Mouse (Mus musculus) hindbrain, embryonic 15.5 days (tissue): ENCODE results near the gene Bola2. TPM values are rescaled to one million over a fixed set of nuclear protein-coding genes. Genes with fewer than 3 reads are reported as not detected.
"Not testable (repeated sequence)": the region's sequence is repeated elsewhere in the genome, so short reads cannot be mapped to it uniquely, and the experiment has no call there.

Source experiments
- ATAC-seq: fragments of 200-750 bp; cut with Nextera tagmentation; 2 replicates; pipeline ENCODE4 v1.8.0; 2017; ENCODE audit warnings: low read depth, moderate number of reproducible peaks, moderate TSS enrichment; ENCODE audit not compliant: low FRiP score
- H3K27ac ChIP-seq: fragments of 300-500 bp; sonication (generic); replicated peaks from 2 replicates; pipeline ENCODE4 v1.5.1; 2015; ENCODE audit warnings: mild to moderate bottlenecking, inconsistent platforms
- H3K27me3 ChIP-seq: fragments of 300-500 bp; sonication (generic); 2 replicates; pipeline ENCODE4 v1.6.1; 2015; ENCODE audit warnings: control low read depth, inconsistent platforms
- H3K36me3 ChIP-seq: fragments of 300-500 bp; sonication (generic); 2 replicates; pipeline ENCODE4 v1.6.1; 2015; ENCODE audit warnings: control low read depth, inconsistent platforms
- H3K4me1 ChIP-seq: fragments of 300-500 bp; sonication (generic); replicated peaks from 2 replicates; pipeline ENCODE4 v1.6.1; 2015; ENCODE audit warnings: control low read depth, inconsistent platforms
- H3K4me2 ChIP-seq: fragments of 300-500 bp; sonication (generic); 2 replicates; pipeline ENCODE4 v1.6.1; 2015; ENCODE audit warnings: moderate library complexity, mild to moderate bottlenecking, inconsistent platforms
- H3K4me3 ChIP-seq: fragments of 300-500 bp; sonication (generic); 2 replicates; pipeline ENCODE4 v1.5.1; 2015; ENCODE audit warnings: mild to moderate bottlenecking, inconsistent platforms
- H3K9ac ChIP-seq: fragments of 300-500 bp; sonication (generic); 2 replicates; pipeline ENCODE4 v1.6.1; 2015; ENCODE audit warnings: inconsistent platforms
- H3K9me3 ChIP-seq: fragments of 300-500 bp; sonication (generic); 2 replicates; pipeline ENCODE4 v1.6.1; 2016; ENCODE audit warnings: control low read depth, inconsistent platforms
- WGBS: fragments of 180-500 bp; shearing (Covaris S2); methylation state at CpG from one replicate; pipeline ENCODE4 v1.1.7; 2015; 5-methylcytosine and 5-hydroxymethylcytosine counted together
- polyA plus RNA-seq: library from polyadenylated mRNA; unstranded; fragments of >200 nt; fragmentation: Nextera tagmentation; extraction: Ambion mirVana; gene quantifications from 2 replicates; pipeline ENCODE4 v1.2.1, GENCODE M21; 2015

Gene Bola2
- polyA plus RNA-seq, 1 experiment from 2014 or later = 139 TPM

DNA sequence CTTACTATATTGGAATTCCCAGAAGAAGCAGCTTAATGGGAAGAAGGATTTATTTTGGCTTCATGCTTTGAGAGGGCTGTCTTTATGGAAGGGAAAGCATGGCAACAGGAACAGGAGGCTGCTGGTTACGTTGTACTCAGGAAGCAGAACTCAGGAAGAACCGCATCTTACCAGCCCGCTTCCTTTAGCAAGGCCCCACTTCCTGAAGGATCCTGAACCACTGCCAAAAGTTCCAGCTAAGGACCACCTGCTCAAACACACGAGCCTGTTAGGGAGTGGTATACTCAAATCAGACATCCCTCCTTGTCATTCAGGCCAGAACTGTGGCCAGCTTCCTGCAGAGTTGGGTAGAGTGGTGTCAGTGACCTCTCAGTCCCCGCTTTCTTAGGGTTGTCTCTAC is 26.7 kb upstream of the Bola2 start:
- no peak for ATAC-seq
- no peak overlapping the region for H3K9ac ChIP-seq
- H3K36me3 ChIP-seq = peaks cover 34% of the 10 kb centered on the region
- H3K4me1 ChIP-seq = no peaks in the 10 kb centered on the region
- 86% methylated on average over 5 of the region's 5 CpGs for WGBS
- H3K9me3 ChIP-seq = no peaks in the 10 kb centered on the region
- no peak overlapping the region for H3K4me2 ChIP-seq
- H3K27ac ChIP-seq = no peak overlapping the region
- H3K4me3 ChIP-seq = no peak overlapping the region
- no peaks in the 10 kb centered on the region for H3K27me3 ChIP-seq

- H3K27me3 ChIP-seq = no peaks in the 10 kb centered on the region
- no peak overlapping the region for H3K27ac ChIP-seq
- H3K36me3 ChIP-seq = peaks cover 23% of the 10 kb centered on the region
- WGBS = 87% methylated on average over 3 of the region's 3 CpGs
- no peak overlapping the region for H3K4me3 ChIP-seq
- no peak overlapping the region for H3K4me2 ChIP-seq
- no peak overlapping the region for H3K9ac ChIP-seq
- no peak for ATAC-seq
- no peaks in the 10 kb centered on the region for H3K9me3 ChIP-seq
- no peaks in the 10 kb centered on the region for H3K4me1 ChIP-seq
Measured at GRCm38 (mm10) chr7:126670152-126670551, 25.0 kb upstream of the Bola2 start.

GRCm38 (mm10) chr7:126672111-126672510 is 23.1 kb upstream of the Bola2 start:
- WGBS = 96% methylated on average over 9 of the region's 9 CpGs
- ATAC-seq = no peak
- Histone ChIP-seq H3K4me1 (no peaks in the 10 kb centered on the region), H3K4me3 (no peak overlapping the region), H3K27me3 (no peaks in the 10 kb centered on the region), H3K9me3 (no peaks in the 10 kb centered on the region), H3K4me2 (no peak overlapping the region), H3K36me3 (peaks cover 14% of the 10 kb centered on the region), H3K9ac (no peak overlapping the region), H3K27ac (no peak overlapping the region)

DNA sequence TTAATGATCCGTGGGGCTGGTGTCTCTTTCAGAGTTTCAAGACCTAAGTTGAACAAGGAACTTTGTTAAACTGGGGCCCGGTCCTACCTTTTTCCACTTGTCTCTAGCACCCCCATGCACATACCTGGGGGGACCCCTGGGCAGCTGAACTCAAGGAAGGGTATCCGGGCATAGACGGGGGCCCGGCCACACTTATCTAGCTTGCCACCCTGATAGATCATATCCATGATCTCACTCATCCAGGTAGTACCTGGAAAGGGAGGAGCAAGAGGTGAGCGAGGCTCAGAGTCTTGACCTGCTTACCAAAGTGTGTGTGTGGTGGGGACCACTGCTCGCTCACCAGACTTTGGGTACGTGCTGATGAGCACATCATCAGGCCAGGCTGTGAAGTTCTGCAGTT is 20.1 kb upstream of the Bola2 start:
- Histone ChIP-seq H3K4me2 (no peak overlapping the region), H3K4me1 (no peaks in the 10 kb centered on the region), H3K4me3 (no peak overlapping the region), H3K27me3 (no peaks in the 10 kb centered on the region), H3K9ac (no peak overlapping the region), H3K9me3 (no peaks in the 10 kb centered on the region), H3K36me3 (peaks cover 14% of the 10 kb centered on the region), H3K27ac (no peak overlapping the region)
- 94% methylated on average over 8 of the region's 8 CpGs for WGBS
- no peak for ATAC-seq

DNA sequence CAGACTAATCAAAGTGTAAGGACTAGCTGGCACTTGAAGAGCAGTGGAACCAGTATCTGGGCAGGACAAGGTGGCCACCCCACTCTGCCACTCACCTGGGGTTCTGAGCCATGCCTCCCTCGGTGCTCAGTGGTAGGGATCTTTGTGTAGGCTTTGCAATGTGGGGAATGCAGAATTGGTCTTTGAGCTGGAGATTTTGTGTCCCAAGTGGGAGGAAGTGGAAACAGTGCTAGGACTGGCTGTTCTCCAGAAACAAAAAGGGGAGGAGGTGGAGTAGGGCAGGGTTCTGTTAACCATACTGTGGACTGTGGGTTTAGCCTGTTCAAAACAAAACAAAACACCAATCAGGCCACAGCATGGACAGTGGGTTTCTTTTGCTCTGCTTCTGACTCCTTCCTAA is 19.0 kb upstream of the Bola2 start, which contains the start of gene Sult1a1:
Sult1a1 (minus strand) TSS at position 226 of the 400 bp plus-strand sequence.
- H3K36me3 ChIP-seq = peaks cover 14% of the 10 kb centered on the region
- no peaks in the 10 kb centered on the region for H3K4me1 ChIP-seq
- 70% methylated on average over 1 of the region's 1 CpGs for WGBS

DNA sequence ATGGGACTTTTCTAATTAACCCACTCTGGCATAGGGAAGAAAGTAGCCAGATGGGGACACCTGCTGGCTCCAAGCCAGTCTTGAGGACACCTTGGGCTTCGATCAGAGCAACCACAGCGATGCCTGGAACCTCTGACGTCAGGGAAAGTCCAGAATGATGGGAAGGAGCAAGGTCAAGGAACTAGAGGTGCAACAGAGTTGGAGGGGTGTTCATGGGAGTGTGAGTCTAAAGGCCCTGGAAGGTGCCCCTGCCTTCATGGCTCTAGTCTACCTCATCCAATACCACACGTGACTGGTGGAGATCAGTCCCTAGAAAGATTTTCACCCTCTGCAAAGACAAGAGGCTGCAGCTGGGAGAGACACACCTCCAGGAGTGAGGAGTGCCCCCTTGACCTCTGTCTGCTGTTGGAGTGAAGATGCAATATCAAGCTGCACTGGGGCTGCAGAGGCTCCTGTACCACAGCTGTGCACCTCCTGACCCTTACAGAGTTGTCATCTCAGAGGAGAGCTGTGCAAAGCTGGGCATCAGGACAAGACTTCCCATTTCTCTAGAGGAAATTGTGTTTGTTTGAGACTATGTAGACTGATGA is 18.5 kb upstream of the Bola2 start:
- Histone ChIP-seq H3K4me1 (no peaks in the 10 kb centered on the region), H3K27ac (no peak overlapping the region), H3K9me3 (no peaks in the 10 kb centered on the region), H3K9ac (no peak overlapping the region), H3K4me3 (no peak overlapping the region), H3K4me2 (no peak overlapping the region), H3K27me3 (no peaks in the 10 kb centered on the region), H3K36me3 (peaks cover 14% of the 10 kb centered on the region)
- ATAC-seq = no peak
- WGBS = 80% methylated on average over 4 of the region's 4 CpGs

More for the DNA sequence above, 19.0 kb upstream of the Bola2 start, which contains the start of gene Sult1a1:
- Histone ChIP-seq H3K9me3 (no peaks in the 10 kb centered on the region), H3K27me3 (no peaks in the 10 kb centered on the region), H3K4me3 (no peak within 1 kb of the TSS), H3K9ac (no peak within 1 kb of the TSS), H3K4me2 (no peak within 1 kb of the TSS), H3K27ac (0 out of 2 replicates have a peak within 1 kb of the TSS, but pooled peaks have one; percentile 9)
- ATAC-seq = no peak

GRCm38 (mm10) chr7:126678545-126679341 is 16.5 kb upstream of the Bola2 start:
- 89% methylated on average over 8 of the region's 8 CpGs for WGBS
- no peak overlapping the region for H3K27ac ChIP-seq
- H3K36me3 ChIP-seq = no peaks in the 10 kb centered on the region
- no peaks in the 10 kb centered on the region for H3K4me1 ChIP-seq
- H3K4me3 ChIP-seq = no peak overlapping the region
- H3K4me2 ChIP-seq = no peak overlapping the region
- no peak overlapping the region for H3K9ac ChIP-seq
- no peaks in the 10 kb centered on the region for H3K9me3 ChIP-seq
- ATAC-seq = no peak
- no peaks in the 10 kb centered on the region for H3K27me3 ChIP-seq

DNA sequence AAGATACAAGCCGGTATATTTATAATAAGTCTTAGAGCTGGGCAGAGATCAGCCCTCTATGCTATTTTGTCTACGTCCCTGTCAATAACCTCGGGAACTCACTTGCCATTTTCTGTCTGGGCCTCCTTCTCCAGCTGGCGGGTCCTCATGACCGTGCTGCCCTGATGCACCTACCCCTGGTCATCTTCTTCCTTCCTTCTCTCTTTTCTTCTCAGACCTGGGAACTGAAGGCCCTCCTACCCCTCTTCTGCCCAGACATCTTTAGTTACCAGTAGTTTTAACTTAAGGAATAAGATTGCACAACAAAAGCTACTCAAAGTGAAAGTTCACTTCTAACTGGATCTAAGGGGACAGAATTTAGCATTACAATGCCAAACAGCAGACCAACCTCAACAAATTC is 15.5 kb upstream of the Bola2 start:
- Histone ChIP-seq H3K4me2 (no peak overlapping the region), H3K27me3 (no peaks in the 10 kb centered on the region), H3K27ac (no peak overlapping the region), H3K4me3 (no peak overlapping the region), H3K9me3 (no peaks in the 10 kb centered on the region), H3K36me3 (no peaks in the 10 kb centered on the region), H3K4me1 (no peaks in the 10 kb centered on the region), H3K9ac (no peak overlapping the region)
- no peak for ATAC-seq
- 93% methylated on average over 5 of the region's 5 CpGs for WGBS

DNA sequence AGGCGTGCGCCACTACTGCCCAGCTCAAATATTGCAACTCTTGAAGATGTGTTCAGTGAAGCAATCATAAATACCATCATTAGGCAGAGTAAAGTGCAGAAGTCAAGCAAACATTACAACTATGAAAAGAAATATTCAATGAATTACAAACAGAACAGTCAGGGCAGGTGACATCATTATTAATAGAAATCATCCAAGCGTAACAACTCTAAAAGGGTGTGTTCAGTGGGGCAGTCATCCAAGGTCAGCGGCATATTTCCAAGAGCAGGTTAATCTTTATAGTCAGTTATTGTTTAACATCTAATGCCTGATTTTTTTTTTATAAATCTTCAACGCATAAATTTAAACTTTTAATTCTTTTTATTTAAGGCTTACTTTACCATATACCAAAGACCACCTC is 14.0 kb upstream of the Bola2 start:
- Histone ChIP-seq H3K4me3 (no peak overlapping the region), H3K27ac (no peak overlapping the region), H3K9ac (no peak overlapping the region), H3K4me2 (no peak overlapping the region), H3K4me1 (no peaks in the 10 kb centered on the region), H3K9me3 (no peaks in the 10 kb centered on the region), H3K36me3 (no peaks in the 10 kb centered on the region), H3K27me3 (no peaks in the 10 kb centered on the region)
- 96% methylated on average over 5 of the region's 5 CpGs for WGBS
- no peak for ATAC-seq

GRCm38 (mm10) chr7:126688156-126688555 is 7.0 kb upstream of the Bola2 start:
- H3K9ac ChIP-seq, H3K4me1 ChIP-seq, H3K4me3 ChIP-seq, H3K4me2 ChIP-seq, H3K27ac ChIP-seq, H3K9me3 ChIP-seq, ATAC-seq, H3K27me3 ChIP-seq: not testable (repeated sequence)
- peaks cover 14% of the 10 kb centered on the region for H3K36me3 ChIP-seq
- WGBS = 93% methylated on average over 3 of the region's 4 CpGs

DNA sequence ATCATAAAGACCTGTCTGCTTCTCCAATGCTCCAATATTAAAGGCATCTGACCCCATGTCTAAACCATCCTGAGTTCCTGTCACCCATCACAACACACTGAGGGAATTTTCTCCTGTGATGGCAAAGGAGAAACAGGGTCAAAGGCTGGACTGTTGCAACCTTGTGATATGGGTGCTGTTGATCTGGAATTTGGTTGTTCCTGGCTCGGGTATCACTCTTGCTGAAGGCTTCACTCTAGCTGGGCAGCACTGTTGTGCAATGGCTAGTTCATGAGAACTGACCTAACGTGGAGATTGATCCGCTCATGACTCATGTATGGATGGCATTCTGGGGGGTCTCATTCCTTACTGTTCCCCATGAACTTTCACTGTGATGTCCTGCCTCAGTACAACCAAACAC is 6.2 kb upstream of the Bola2 start:
- Histone ChIP-seq H3K36me3 (peaks cover 14% of the 10 kb centered on the region), H3K4me2 (no peak overlapping the region), H3K9ac (no peak overlapping the region), H3K27ac (no peak overlapping the region), H3K27me3 (no peaks in the 10 kb centered on the region), H3K4me3 (no peak overlapping the region), H3K9me3 (no peaks in the 10 kb centered on the region), H3K4me1 (peaks cover 12% of the 10 kb centered on the region)
- no peak for ATAC-seq
- WGBS = 86% methylated on average over 3 of the region's 3 CpGs

DNA sequence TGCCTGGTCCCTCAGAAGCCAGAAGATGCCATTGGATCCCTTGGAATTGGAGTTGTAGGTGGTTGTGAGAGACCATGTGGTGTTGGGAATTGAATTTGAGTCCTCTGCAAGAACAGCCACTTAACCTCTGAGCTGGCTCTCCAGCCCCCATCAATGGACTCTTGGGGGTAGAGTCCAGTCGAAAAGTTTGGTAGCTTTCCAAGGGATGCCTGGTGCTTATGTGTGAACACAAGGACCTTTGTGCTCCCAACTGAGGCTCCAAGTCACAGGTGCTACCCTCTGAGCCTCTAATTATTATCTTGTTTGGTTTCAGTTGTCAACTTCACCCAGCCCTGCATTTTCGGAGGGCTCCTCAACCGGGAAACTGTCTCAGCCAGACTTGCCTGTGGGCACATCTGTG is 4.5 kb upstream of the Bola2 start:
- Histone ChIP-seq H3K27me3 (no peaks in the 10 kb centered on the region), H3K36me3 (peaks cover 14% of the 10 kb centered on the region), H3K4me2 (no peak overlapping the region), H3K4me3 (no peak overlapping the region), H3K4me1 (peaks cover 19% of the 10 kb centered on the region), H3K27ac (no peak overlapping the region), H3K9me3 (no peaks in the 10 kb centered on the region), H3K9ac (no peak overlapping the region)
- ATAC-seq = no peak
- 84% methylated on average over 3 of the region's 3 CpGs for WGBS
